ENCODE assay signal across 15 mouse cellular contexts in genomic region chr10:28096007-28096406, GRCm38 (mm10). TPM values are rescaled to one million over a fixed set of nuclear protein-coding genes. Genes with fewer than 3 reads are reported as not detected.
A peak's percentile ranks its signal among the peaks of the same experiment; 100 is the strongest.
DNase-seq lines count a peak whose midpoint lies in the region.
"Had no signal": no experiment of that assay in that cellular context is flagged by ENCODE, and none has a peak within 500 bp of the region (broad histone marks: within the 10 kb centered on the region; RNA-seq: fewer than 3 reads in every experiment).

No protein-coding gene starts in this region.

- DNase-seq in kidney, adult 11 months, result peak; percentile 78
- DNase-seq in kidney, postnatal 4 days, result no peak
- DNase-seq in retina, postnatal 1 day, result peak; percentile 61
- DNase-seq in retina, embryonic 14.5 days (ENCODE audit: low spot score), result no peak
- peak; percentile 61 for DNase-seq in kidney, postnatal 14 days
- DNase-seq in left cerebral cortex, postnatal 36 days (ENCODE audit: low spot score in 2 of 2), result no peak
- DNase-seq in urinary bladder, postnatal 36 days (ENCODE audit: low spot score in 2 of 2), result no peak
- DNase-seq: adrenal gland, postnatal 36 days; cerebellum, adult 9-10 months; gastrocnemius, postnatal 10 days; heart, postnatal 10 days; lung, adult 18-20 months; lung, postnatal 10 days; thymus, adult 18-20 months; thymus, postnatal 36 days had no signal

- intact Hi-C loops in left cerebral cortex, postnatal 36 days (cut with DNase I), result no loop called here

RNA-seq across cellular contexts. Expression of gene Ptprk, which starts 21.4 kb away (rescaled TPM):
- 10 to 100 TPM; 72.8 to 87.9 TPM for total RNA-seq in left cerebral cortex, postnatal 36 days (2021)

Comparison
In these comparisons a context has a peak if more than half of its experiments do, and no peak if none do; other contexts are left out.
1. DNase-seq: peak in kidney, adult 11 months (single experiment), retina, postnatal 1 day (single experiment) and kidney, postnatal 14 days (single experiment); none in kidney, postnatal 4 days (0 of 2), retina, embryonic 14.5 days (single experiment), left cerebral cortex, postnatal 36 days (0 of 2) and urinary bladder, postnatal 36 days (0 of 2).